7 mouse cellular contexts compared by ENCODE assay signal in the genomic region with DNA sequence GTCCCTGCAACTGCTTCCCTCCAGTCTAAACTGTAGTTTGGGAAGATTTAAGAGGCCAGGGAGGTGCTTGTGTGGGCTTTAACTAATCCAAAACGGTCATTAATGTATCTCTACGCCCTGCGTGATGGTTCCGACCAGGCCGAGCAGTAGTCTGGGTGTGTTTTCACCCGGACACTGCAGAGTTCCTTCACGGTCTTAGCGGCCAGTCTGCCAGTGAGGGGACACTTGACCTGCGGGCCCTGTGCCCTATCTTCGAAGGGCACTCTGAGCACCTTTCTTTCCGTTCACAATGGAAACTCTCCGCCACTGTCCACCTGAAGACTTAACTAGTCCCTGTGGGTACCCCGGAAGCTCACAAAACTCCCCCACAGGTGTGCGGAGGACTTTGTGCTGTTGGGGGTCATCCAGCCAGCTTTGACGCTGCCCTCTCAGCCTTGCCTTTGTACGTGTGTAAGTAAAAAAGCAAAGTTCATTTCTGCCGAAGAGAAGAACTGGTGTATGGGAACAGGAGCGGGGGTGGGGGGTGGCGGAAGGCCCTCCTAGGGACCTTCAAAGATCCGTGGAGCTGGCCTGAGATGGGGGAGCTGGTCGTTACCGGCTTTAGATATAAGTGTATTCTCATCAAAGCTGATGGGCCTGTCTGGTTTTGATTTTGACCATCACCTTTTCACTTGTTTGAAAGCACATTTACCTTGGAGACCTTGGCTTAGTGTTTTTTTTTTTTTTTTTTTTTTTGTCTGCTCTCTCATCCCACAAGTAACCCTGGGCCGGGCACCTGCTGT. TPM values are rescaled to one million over a fixed set of nuclear protein-coding genes. Genes with fewer than 3 reads are reported as not detected.
DNase-seq lines count a peak whose midpoint lies in the region; ATAC-seq and TF ChIP-seq lines count a peak whose summit lies in the region.

No protein-coding gene starts in this region.

- no peak for TF ChIP-seq EP300 in lung, postnatal 0 days (IDR thresholded peaks at IDR 0.05)

- no peak for ATAC-seq in lung, postnatal 0 days

- H3K27ac ChIP-seq in ES-E14 (ENCODE audit: insufficient read depth, low read depth, low read length, poor library complexity, severe bottlenecking) = peak overlapping the region; percentile 64; the same call in 1 of the 2 replicates
- peak overlapping the region; percentile 98 for H3K27ac ChIP-seq in lung, postnatal 0 days (ENCODE audit: low read length)

- in situ Hi-C loops in ES-E14 (cut with MboI; ENCODE audit: low sequenced_read_pairs in 2 of 2, unreplicated experiment in 2 of 2) = no loop called here

- H3K9ac ChIP-seq in ES-E14 (ENCODE audit: insufficient read depth, low read depth, low read length, poor library complexity, severe bottlenecking) = peak overlapping the region; percentile 80
- H3K9ac ChIP-seq in lung, postnatal 0 days (replicated peaks; ENCODE audit: low read depth) = peak overlapping the region; percentile 88

- WGBS in lung, postnatal 0 days = 5% methylated on average over 23 of the region's 23 CpGs

- no peaks in the 10 kb centered on the region for H3K9me3 ChIP-seq in ES-E14 (ENCODE audit: control insufficient read depth, insufficient read depth, low read depth, low read length)
- no peaks in the 10 kb centered on the region for H3K9me3 ChIP-seq in lung, postnatal 0 days (ENCODE audit: low read length)

- no peak for DNase-seq in ES-E14 (ENCODE audit: low read depth, low spot score)
- peak; percentile 25 for DNase-seq in adrenal gland, postnatal 25 days
- peak; percentile 33 for DNase-seq in gastrocnemius, postnatal 14 days
- peak; percentile 59 to 66 for DNase-seq in kidney, adult 8-10 months
- peak; percentile 50 for DNase-seq in lung, postnatal 0 days (ENCODE audit: low spot score)
- peak; percentile 44 for DNase-seq in splenic B cell, adult 2 months (ENCODE audit: low read depth, low spot score)
- no peak for DNase-seq in right cerebral cortex, adult 18-20 months

- H3K36me3 ChIP-seq in ES-E14 (ENCODE audit: control insufficient read depth, insufficient read depth, low read length, poor library complexity, severe bottlenecking) = peaks cover 8% of the 10 kb centered on the region; the same call in 1 of the 2 replicates
- H3K36me3 ChIP-seq in lung, postnatal 0 days (ENCODE audit: insufficient read depth, low read length) = no peaks in the 10 kb centered on the region
- H3K36me3 ChIP-seq in splenic B cell, adult 2 months (ENCODE audit: control insufficient read depth, insufficient read depth, low read length, poor library complexity, severe bottlenecking) = no peaks in the 10 kb centered on the region

- peak overlapping the region; percentile 80 to 81 for H3K4me3 ChIP-seq in ES-E14 (ENCODE audit: insufficient read depth in 1 of 2, low read depth in 1 of 2, low read length in 2 of 2, poor library complexity in 1 of 2, severe bottlenecking in 1 of 2)
- peak overlapping the region; percentile 87 for H3K4me3 ChIP-seq in lung, postnatal 0 days (ENCODE audit: low read depth, low read length)

- H3K27me3 ChIP-seq in lung, postnatal 0 days (replicated peaks; ENCODE audit: insufficient read depth, low read length) = no peaks in the 10 kb centered on the region
- H3K27me3 ChIP-seq in splenic B cell, adult 2 months (ENCODE audit: control insufficient read depth, insufficient read depth, low read length, poor library complexity, severe bottlenecking) = no peaks in the 10 kb centered on the region

- no peak for TF ChIP-seq CTCF in lung, postnatal 0 days (IDR thresholded peaks at IDR 0.05)

- H3K4me2 ChIP-seq in lung, postnatal 0 days (replicated peaks; ENCODE audit: low read depth, low read length) = peak overlapping the region; percentile 95

- peaks cover 12 to 26% of the 10 kb centered on the region in 2 experiments for H3K4me1 ChIP-seq in ES-E14 (ENCODE audit: control insufficient read depth in 2 of 2, insufficient read depth in 2 of 2, low read length in 2 of 2, poor library complexity in 1 of 2)
- H3K4me1 ChIP-seq in lung, postnatal 0 days (ENCODE audit: insufficient read depth, low read depth, low read length) = peaks cover 2% of the 10 kb centered on the region; the same call in 1 of the 2 replicates

- intact Hi-C loops in gastrocnemius, postnatal 14 days (cut with DNase I; ENCODE audit: low total_unique reads) = loop anchor here (5.0 to 10.0 kb wide), 2 partner anchors 44 to 197 kb away; no protein-coding TSS in a partner anchor

TF ChIP-seq in ES-E14, 5 proteins besides CTCF, POLR2A, EP300 and RAD21:
- TF ChIP-seq ZNF384 (IDR thresholded peaks at IDR 0.05; ENCODE audit: low read depth, low read length) = peak; percentile 84
- TF ChIP-seq MAFK (IDR thresholded peaks at IDR 0.05; ENCODE audit: insufficient read depth, low read depth, low read length) = no peak
- TF ChIP-seq CHD2 (IDR thresholded peaks at IDR 0.05; ENCODE audit: low read depth, low read length) = no peak

RNA-seq across cellular contexts. Expression of gene Zfp710, which starts 3.2 kb away (rescaled TPM):
- total RNA-seq in ES-E14 (2012; rRNA removed) = 39.8 and 54.2 TPM in 2 replicates
- total RNA-seq in adrenal gland, postnatal 25 days (2021) = 18.5 and 21.4 TPM in 2 replicates
- 10 to 100 TPM; 14.1 to 15.5 TPM for total RNA-seq in gastrocnemius, postnatal 14 days (2021)
- polyA plus RNA-seq in lung, postnatal 0 days (2015; fragmentation: Nextera tagmentation; extraction: Ambion mirVana) = 11.1 and 12.9 TPM in 2 replicates

Comparison
In these comparisons a context has a peak if more than half of its experiments do, and no peak if none do; other contexts are left out.
1. DNase-seq: peak in adrenal gland, postnatal 25 days (single experiment), gastrocnemius, postnatal 14 days (single experiment), kidney, adult 8-10 months (2 of 2), lung, postnatal 0 days (single experiment) and splenic B cell, adult 2 months (single experiment); none in ES-E14 (single experiment) and right cerebral cortex, adult 18-20 months (single experiment).